Mouse (Mus musculus) intestine, embryonic 14.5 days (tissue): ENCODE results near the gene E130218I03Rik. TPM values are rescaled to one million over a fixed set of nuclear protein-coding genes. Genes with fewer than 3 reads are reported as not detected.
"Not testable (repeated sequence)": the region's sequence is repeated elsewhere in the genome, so short reads cannot be mapped to it uniquely, and the experiment has no call there.

Source experiments
- ATAC-seq: fragments of 200-750 bp; cut with Nextera tagmentation; replicated peaks from 2 replicates; pipeline ENCODE4 v1.8.0; 2017; ENCODE audit warnings: low read depth, moderate number of reproducible peaks, moderate TSS enrichment, moderate library complexity; ENCODE audit not compliant: low FRiP score, low TSS enrichment
- DNase-seq: peaks from one replicate; pipeline ENCODE4 v3.0.0-alpha.2; 2018; ENCODE audit warnings: low spot score
- H3K27ac ChIP-seq: fragments of 300-500 bp; sonication (generic); 2 replicates; pipeline ENCODE4 v1.5.1; 2014; ENCODE audit warnings: low read depth, mild to moderate bottlenecking, control low read depth
- H3K27me3 ChIP-seq: fragments of 300-500 bp; sonication (generic); replicated peaks from 2 replicates; pipeline ENCODE4 v1.6.1; 2014; ENCODE audit warnings: low read length, control low read depth; ENCODE audit not compliant: control insufficient read depth, insufficient read depth
- H3K36me3 ChIP-seq: fragments of 300-500 bp; sonication (generic); 2 replicates; pipeline ENCODE4 v1.6.1; 2014; ENCODE audit warnings: low read length, control low read depth; ENCODE audit not compliant: control insufficient read depth, insufficient read depth
- H3K4me1 ChIP-seq: fragments of 300-500 bp; sonication (generic); replicated peaks from 2 replicates; pipeline ENCODE4 v1.6.1; 2014; ENCODE audit warnings: low read length, control low read depth, mixed read lengths; ENCODE audit not compliant: control insufficient read depth, insufficient read depth
- H3K4me2 ChIP-seq: fragments of 300-500 bp; sonication (generic); 2 replicates; pipeline ENCODE4 v1.6.1; 2014; ENCODE audit warnings: low read length
- H3K4me3 ChIP-seq: fragments of 300-500 bp; sonication (generic); 2 replicates; pipeline ENCODE4 v1.5.1; 2014; ENCODE audit warnings: low read depth, low read length, control low read depth, mixed read lengths
- H3K9ac ChIP-seq: fragments of 300-500 bp; sonication (generic); 2 replicates; pipeline ENCODE4 v1.6.1; 2014; ENCODE audit warnings: mild to moderate bottlenecking, low read length
- H3K9me3 ChIP-seq: fragments of 300-500 bp; sonication (generic); 2 replicates; pipeline ENCODE4 v1.6.1; 2016; ENCODE audit warnings: low read length, control low read depth; ENCODE audit not compliant: control insufficient read depth
- WGBS: fragments of 180-500 bp; shearing (Covaris S2); extraction: QIAGEN DNeasy Blood & Tissue Kit; methylation state at CpG from one replicate; pipeline ENCODE4 v1.1.7; 2014; 5-methylcytosine and 5-hydroxymethylcytosine counted together
- polyA plus RNA-seq: library from polyadenylated mRNA; unstranded; fragments of >200 nt; fragmentation: Nextera tagmentation; extraction: Ambion mirVana; gene quantifications from 2 replicates; pipeline ENCODE4 v1.2.1, GENCODE M21; 2014

The E130218I03Rik gene
- polyA plus RNA-seq, 1 experiment from 2014 or later = 0.41 TPM

DNA sequence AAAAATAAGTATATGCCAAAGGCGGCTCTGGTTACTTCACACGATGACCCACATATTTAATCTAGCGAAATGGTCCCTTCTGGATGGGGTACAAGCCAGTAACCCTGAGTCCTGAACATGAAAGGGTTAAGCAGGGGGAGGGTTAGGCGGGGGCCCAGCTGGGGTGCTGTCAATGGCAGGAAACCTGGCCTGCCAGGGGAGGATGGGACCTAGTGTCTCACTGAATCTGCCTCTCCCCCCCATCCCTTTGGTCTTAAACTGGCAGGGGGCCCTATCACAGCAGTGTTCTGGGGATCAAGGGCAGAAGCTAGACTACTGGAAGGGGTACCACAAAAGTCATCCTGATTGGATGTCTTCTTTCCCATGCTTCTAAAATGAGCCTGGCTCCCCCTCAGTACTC is 12.4 kb downstream of the E130218I03Rik start:
- H3K4me1 ChIP-seq = peaks cover 44% of the 10 kb centered on the region
- ATAC-seq (no peak), DNase-seq (no peak)
- no peak overlapping the region for H3K4me3 ChIP-seq
- H3K27me3 ChIP-seq = peaks cover 30% of the 10 kb centered on the region
- no peaks in the 10 kb centered on the region for H3K9me3 ChIP-seq
- H3K9ac ChIP-seq = no peak overlapping the region
- H3K4me2 ChIP-seq = peak overlapping the region; percentile 20; the same call in 1 of the 2 replicates
- H3K27ac ChIP-seq = no peak overlapping the region
- H3K36me3 ChIP-seq = no peaks in the 10 kb centered on the region
- WGBS = 36% methylated on average over 4 of the region's 4 CpGs

DNA sequence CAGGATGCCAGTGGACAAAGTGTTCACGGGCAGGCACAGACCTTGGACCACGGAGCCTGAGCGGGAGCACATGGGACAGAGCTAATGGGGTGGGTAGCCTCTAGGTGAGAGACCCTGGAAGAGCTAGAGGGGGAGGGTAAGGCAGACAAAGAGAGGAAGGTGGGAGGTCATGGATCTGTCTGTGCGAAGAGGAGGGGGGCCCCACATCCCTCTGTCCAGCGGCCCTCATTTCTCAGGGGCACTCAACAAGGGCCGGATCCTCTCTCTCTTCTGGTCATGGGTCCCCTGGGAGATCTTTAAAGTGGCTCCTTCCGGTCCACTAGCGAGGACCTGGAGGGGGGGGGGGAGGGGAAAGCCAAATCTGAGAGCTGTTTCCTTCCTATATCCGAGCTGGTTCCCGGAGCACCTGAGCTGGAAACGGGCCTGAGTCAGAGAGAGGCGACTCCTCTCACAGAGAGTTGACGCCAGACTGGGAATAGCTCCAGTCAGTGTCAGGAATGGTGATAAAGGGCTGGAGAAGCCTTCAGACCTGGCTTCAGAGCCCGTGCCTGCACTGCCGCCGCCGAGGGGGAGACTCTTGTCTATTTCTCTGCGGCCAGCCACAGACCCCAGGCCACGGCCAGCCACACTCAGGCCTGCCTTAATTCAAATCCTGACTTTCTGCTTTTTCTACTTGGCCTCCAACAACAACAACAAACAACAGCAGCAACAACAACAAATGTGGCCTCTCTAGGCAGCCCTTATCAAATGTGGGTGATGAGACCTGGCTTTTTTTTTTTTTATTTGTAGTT is 13.1 kb downstream of the E130218I03Rik start:
- H3K27me3 ChIP-seq = peaks cover 22% of the 10 kb centered on the region
- no peak overlapping the region for H3K27ac ChIP-seq
- no peaks in the 10 kb centered on the region for H3K36me3 ChIP-seq
- H3K4me2 ChIP-seq = peak overlapping the region; percentile 20
- H3K4me3 ChIP-seq = no peak overlapping the region
- no peak for ATAC-seq
- H3K4me1 ChIP-seq = peaks cover 37% of the 10 kb centered on the region
- DNase-seq = no peak
- H3K9me3 ChIP-seq = no peaks in the 10 kb centered on the region
- no peak overlapping the region for H3K9ac ChIP-seq
- WGBS = 21% methylated on average over 18 of the region's 19 CpGs

- ATAC-seq (no peak), DNase-seq (no peak)
- Histone ChIP-seq H3K9me3 (no peaks in the 10 kb centered on the region), H3K4me1 (peaks cover 29% of the 10 kb centered on the region), H3K4me2 (no peak overlapping the region), H3K27me3 (peaks cover 14% of the 10 kb centered on the region), H3K27ac (no peak overlapping the region), H3K4me3 (no peak overlapping the region), H3K36me3 (no peaks in the 10 kb centered on the region), H3K9ac (no peak overlapping the region)
- WGBS = 34% methylated on average over 11 of the region's 11 CpGs
Measured at GRCm38 (mm10) chr4:134257198-134258009, 13.9 kb downstream of the E130218I03Rik start.

DNA sequence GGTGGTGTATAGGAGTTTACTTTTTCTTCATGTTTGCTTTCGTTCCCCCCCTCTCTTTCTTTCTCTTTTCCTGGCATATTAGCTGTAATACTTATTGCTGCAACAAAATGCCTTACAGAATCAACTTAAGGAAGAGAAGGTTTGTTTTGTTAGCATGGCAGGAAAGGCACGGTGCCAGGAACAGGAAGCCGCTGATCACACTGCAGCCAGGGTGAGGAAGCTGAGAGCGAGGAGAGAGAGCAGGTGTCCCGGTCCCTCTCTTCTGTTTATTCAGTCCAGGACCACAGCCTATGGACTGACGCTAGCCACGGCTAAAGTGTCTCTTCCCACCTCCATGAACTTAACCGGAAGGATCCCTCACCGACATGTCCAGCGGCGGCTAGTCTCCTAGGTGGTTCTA is 14.9 kb downstream of the E130218I03Rik start:
- Histone ChIP-seq H3K27me3 (peaks cover 4% of the 10 kb centered on the region; the same call in 1 of the 2 replicates), H3K9me3 (no peaks in the 10 kb centered on the region), H3K4me2 (no peak overlapping the region), H3K36me3 (no peaks in the 10 kb centered on the region), H3K4me1 (peaks cover 22% of the 10 kb centered on the region), H3K4me3 (no peak overlapping the region), H3K27ac (no peak overlapping the region), H3K9ac (no peak overlapping the region)
- DNase-seq = no peak
- no peak for ATAC-seq
- 49% methylated on average over 11 of the region's 11 CpGs for WGBS

DNA sequence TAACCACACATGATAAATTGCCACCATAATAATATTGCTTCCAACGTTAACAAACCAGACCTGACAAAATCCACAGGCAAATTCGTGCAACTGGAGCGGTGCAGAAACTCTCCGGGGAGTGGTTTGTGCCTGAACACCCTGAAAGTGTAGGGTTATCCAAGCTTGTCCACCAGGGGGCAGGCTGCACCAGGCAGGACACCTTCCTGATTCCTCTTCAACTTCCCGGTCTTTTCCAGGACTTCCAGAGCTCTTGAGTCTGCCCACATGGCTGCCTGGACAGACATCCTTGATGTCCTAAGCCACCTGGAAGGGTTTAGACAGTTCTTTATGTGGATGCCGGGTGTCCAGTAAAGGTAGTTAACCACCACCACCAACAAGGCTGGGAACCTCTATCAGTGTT is 19.7 kb downstream of the E130218I03Rik start:
- Histone ChIP-seq H3K4me2 (no peak overlapping the region), H3K9ac (no peak overlapping the region), H3K27me3 (no peaks in the 10 kb centered on the region), H3K4me1 (no peaks in the 10 kb centered on the region), H3K9me3 (no peaks in the 10 kb centered on the region), H3K4me3 (no peak overlapping the region), H3K36me3 (no peaks in the 10 kb centered on the region), H3K27ac (no peak overlapping the region)
- ATAC-seq (no peak), DNase-seq (no peak)
- WGBS = 31% methylated on average over 6 of the region's 6 CpGs

DNA sequence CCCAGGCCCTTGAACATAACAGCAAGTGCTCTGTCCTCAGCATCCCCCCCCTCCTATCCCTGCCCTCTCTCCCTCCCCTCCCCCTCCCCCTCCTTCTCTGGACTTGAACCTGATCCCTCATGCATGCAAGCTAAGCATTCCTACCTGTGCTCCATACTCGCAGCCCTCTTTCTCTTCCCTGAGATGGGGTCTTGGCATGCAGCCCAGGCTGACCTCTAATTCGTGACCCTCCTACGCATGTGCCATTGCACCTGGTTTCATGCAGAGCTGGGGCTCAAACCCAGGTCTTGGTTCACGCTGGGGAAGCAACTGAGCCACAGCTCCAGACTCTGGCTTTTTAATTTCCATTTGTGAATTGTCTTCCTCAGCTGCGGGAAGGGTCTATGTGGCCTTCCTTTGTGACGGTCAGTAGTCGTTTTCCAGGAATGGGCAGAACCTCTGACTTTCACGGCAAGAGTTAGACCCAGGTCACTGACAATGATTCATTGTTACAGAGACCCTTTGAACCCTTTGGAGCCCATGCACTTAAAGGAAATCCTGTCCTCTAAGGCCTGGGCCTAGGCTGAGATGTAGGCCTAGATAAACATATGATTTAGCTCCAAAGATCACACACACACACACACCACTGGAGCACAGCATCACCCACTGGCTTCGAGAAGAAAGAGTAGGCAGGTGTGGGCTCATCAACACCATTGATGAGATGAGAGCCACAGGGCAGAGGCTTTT is 22.6 kb downstream of the E130218I03Rik start:
- Histone ChIP-seq H3K27me3 (no peaks in the 10 kb centered on the region), H3K36me3 (no peaks in the 10 kb centered on the region), H3K27ac (no peak overlapping the region), H3K4me3 (no peak overlapping the region), H3K4me2 (no peak overlapping the region), H3K4me1 (no peaks in the 10 kb centered on the region), H3K9ac (no peak overlapping the region), H3K9me3 (no peaks in the 10 kb centered on the region)
- 61% methylated on average over 9 of the region's 9 CpGs for WGBS
- ATAC-seq = no peak
- DNase-seq = no peak

- WGBS = 79% methylated on average over 19 of the region's 19 CpGs
- H3K27me3 ChIP-seq = no peaks in the 10 kb centered on the region
- DNase-seq = peak; percentile 50
- H3K27ac ChIP-seq = no peak overlapping the region
- H3K4me2 ChIP-seq = no peak overlapping the region
- no peaks in the 10 kb centered on the region for H3K36me3 ChIP-seq
- H3K9me3 ChIP-seq = no peaks in the 10 kb centered on the region
- H3K9ac ChIP-seq = no peak overlapping the region
- H3K4me3 ChIP-seq = no peak overlapping the region
- no peak for ATAC-seq
- H3K4me1 ChIP-seq = 0 out of 2 replicates have a peak, but pooled peaks cover 3% of the 10 kb centered on the region
Measured at GRCm38 (mm10) chr4:134268102-134268655, 24.7 kb downstream of the E130218I03Rik start.

- not testable (repeated sequence) for ATAC-seq, H3K27ac ChIP-seq, H3K27me3 ChIP-seq, H3K36me3 ChIP-seq, H3K9me3 ChIP-seq, H3K4me1 ChIP-seq, H3K4me3 ChIP-seq, H3K9ac ChIP-seq, H3K4me2 ChIP-seq, DNase-seq
Measured at GRCm38 (mm10) chr4:134269622-134270021, 26.2 kb downstream of the E130218I03Rik start.
